Mouse (Mus musculus) liver, adult 2 months (tissue): ENCODE data around the gene Rnf130. TPM values are rescaled to one million over a fixed set of nuclear protein-coding genes. Genes with fewer than 3 reads are reported as not detected.

Source experiments
- DNase-seq: peaks from one replicate; pipeline ENCODE4 v3.0.0-alpha.2; 2011; ENCODE audit warnings: low read depth, low spot score; ENCODE audit errors: extremely low read depth
- H3K27ac ChIP-seq: fragments of 200-500 bp; replicated peaks from 2 replicates; pipeline ENCODE4 v1.5.1; 2012; ENCODE audit warnings: low read depth, mild to moderate bottlenecking, control low read depth, inconsistent platforms, low read length; ENCODE audit not compliant: insufficient read depth
- H3K27me3 ChIP-seq: fragments of 200-500 bp; 2 replicates; pipeline ENCODE4 v1.6.1; 2012; ENCODE audit warnings: mild to moderate bottlenecking, moderate library complexity, low read length, inconsistent platforms; ENCODE audit not compliant: control insufficient read depth, insufficient read depth
- H3K36me3 ChIP-seq: fragments of 200-500 bp; 2 replicates; pipeline ENCODE4 v1.6.1; 2012; ENCODE audit warnings: low read length, inconsistent platforms; ENCODE audit not compliant: control insufficient read depth, insufficient read depth
- H3K4me1 ChIP-seq: fragments of 200-500 bp; 2 replicates; pipeline ENCODE4 v1.6.1; 2011; ENCODE audit warnings: low read length; ENCODE audit not compliant: control insufficient read depth, insufficient read depth
- H3K4me3 ChIP-seq: fragments of 200-500 bp; 2 replicates; pipeline ENCODE4 v1.5.1; 2011; ENCODE audit warnings: low read depth, mild to moderate bottlenecking, control low read depth, low read length, moderate library complexity; ENCODE audit not compliant: insufficient read depth
- H3K79me2 ChIP-seq: fragments of 200-500 bp; 2 replicates; pipeline ENCODE4 v1.6.1; 2012; ENCODE audit warnings: inconsistent platforms, mild to moderate bottlenecking, low read length, moderate library complexity; ENCODE audit not compliant: control insufficient read depth, insufficient read depth
- H3K9ac ChIP-seq: fragments of 200-500 bp; 2 replicates; pipeline ENCODE4 v1.6.1; 2012; ENCODE audit warnings: low read depth, mild to moderate bottlenecking, control low read depth, inconsistent platforms, low read length
- CTCF ChIP-seq: fragments of 200-500 bp; IDR thresholded peaks from 2 replicates; pipeline ENCODE4 v1.5.1; 2011; ENCODE audit warnings: low read depth, low read length, control low read depth
- POLR2A ChIP-seq: fragments of 200-500 bp; IDR thresholded peaks from 2 replicates; pipeline ENCODE4 v1.6.1; 2011; ENCODE audit warnings: low read length, control low read depth; ENCODE audit not compliant: insufficient read depth; ENCODE audit errors: extremely low read depth
- WGBS: fragments of 180-500 bp; shearing (Covaris S2); methylation state at CpG from one replicate; pipeline ENCODE4 v1.1.7; 2018; 5-methylcytosine and 5-hydroxymethylcytosine counted together
- polyA plus RNA-seq: library from polyadenylated mRNA; depleted of rRNA; stranded (reverse); fragments of >200 nt; gene quantifications from 2 replicates; pipeline ENCODE4 v1.2.3, GENCODE M21; 2012
- total RNA-seq: library from RNA; depleted of rRNA; stranded (reverse); fragments of >200 nt; gene quantifications from 2 replicates; pipeline ENCODE4 v1.2.3, GENCODE M21; 2014

Rnf130 gene
- total and polyA plus RNA-seq, 2 experiments: 66.7 to 111 TPM

DNA sequence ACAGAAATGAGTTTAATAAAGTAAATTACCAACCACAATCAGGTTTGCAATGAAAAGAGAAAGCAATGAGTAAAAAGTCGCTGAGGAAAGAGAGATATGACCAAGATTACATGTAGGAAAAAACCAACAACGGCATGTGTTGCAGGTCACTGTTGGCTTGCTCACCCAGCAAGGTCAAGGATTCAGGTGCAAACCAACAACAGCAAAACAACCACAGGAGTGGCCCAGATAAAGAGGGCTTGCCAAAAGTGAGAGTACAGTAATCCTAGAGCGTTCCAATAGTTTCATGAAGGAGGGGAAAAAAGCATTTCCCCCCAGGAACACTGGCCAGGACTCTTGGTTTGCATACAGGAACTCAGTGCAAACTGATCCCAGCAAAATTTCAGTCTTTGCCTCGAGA is 28.7 kb upstream of the Rnf130 start:
- Histone ChIP-seq H3K9ac (no peak overlapping the region), H3K27me3 (no peaks in the 10 kb centered on the region), H3K4me1 (peaks cover 4% of the 10 kb centered on the region), H3K79me2 (no peaks in the 10 kb centered on the region), H3K36me3 (no peaks in the 10 kb centered on the region), H3K27ac (no peak overlapping the region), H3K4me3 (no peak overlapping the region)
- 22% methylated on average over 4 of the region's 4 CpGs for WGBS
- TF ChIP-seq CTCF (no peak), POLR2A (no peak)
- peak; percentile 52 for DNase-seq

DNA sequence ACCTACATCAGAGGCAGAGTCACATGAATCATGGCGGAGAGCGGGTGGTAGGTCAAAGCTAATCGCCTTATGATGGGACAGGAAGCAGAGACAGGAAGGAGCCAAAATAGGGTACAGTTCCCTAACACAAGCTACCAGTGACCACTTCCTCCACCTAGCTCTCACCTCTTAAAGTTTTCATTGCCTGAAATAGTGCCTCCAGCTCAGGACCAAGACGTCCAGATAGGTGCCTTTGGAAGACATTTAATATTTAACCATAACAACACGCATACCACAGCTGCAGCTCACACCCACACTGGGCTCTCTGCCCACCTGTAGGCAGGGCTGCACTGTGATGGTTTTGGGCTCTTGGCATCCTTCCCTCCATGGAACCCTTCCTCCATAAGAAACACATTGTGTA is 27.8 kb upstream of the Rnf130 start:
- no peak for TF ChIP-seq CTCF
- TF ChIP-seq POLR2A: no peak
- peak; percentile 27 for DNase-seq
- H3K4me3 ChIP-seq: no peak overlapping the region
- H3K4me1 ChIP-seq: peaks cover 8% of the 10 kb centered on the region
- no peak overlapping the region for H3K9ac ChIP-seq
- no peaks in the 10 kb centered on the region for H3K79me2 ChIP-seq
- H3K27ac ChIP-seq: no peak overlapping the region
- 31% methylated on average over 5 of the region's 5 CpGs for WGBS
- no peaks in the 10 kb centered on the region for H3K27me3 ChIP-seq
- no peaks in the 10 kb centered on the region for H3K36me3 ChIP-seq

DNA sequence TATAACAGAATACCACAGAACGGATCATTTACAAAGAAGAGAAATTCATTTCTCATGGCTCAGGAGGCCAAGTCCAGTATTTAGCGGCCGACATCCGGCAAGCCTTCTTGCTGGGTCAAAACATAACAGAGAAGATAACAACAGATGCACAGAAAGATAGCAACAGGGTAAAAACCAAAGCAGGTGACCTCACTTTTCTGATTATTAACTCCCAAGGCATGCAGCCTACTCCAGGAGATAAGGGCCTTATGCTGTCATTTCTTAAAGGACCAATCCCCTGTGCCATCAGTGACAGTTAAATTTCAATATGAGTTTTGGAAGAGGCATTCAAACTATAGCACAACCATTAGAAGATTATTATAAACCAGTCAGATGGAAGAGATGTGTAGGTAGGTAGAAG is 22.3 kb upstream of the Rnf130 start:
- Histone ChIP-seq H3K27ac (no peak overlapping the region), H3K36me3 (no peaks in the 10 kb centered on the region), H3K79me2 (no peaks in the 10 kb centered on the region), H3K4me1 (peaks cover 4% of the 10 kb centered on the region; the same call in 1 of the 2 replicates), H3K9ac (no peak overlapping the region), H3K4me3 (no peak overlapping the region), H3K27me3 (no peaks in the 10 kb centered on the region)
- TF ChIP-seq CTCF (no peak), POLR2A (no peak)
- DNase-seq: no peak
- 93% methylated on average over 4 of the region's 4 CpGs for WGBS

DNA sequence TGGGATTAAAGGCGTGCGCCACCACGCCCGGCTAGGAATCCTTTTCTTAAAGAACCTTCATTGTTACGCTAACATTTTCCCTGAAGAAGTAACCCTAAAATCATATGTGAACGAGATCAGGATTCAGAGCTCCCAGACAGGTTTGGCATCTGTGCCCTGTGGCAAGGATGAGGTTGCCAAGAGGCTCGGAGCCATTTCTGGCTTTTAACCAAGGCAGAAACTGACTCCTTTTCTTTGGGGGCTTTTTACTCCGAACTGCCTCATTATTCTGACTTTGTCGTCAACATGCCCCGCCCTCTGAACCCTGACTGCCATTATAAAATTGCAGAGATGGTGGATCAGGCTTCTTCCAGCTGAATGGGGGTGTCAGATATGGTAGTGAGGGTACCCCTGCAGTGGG is 17.4 kb upstream of the Rnf130 start:
- Histone ChIP-seq H3K36me3 (no peaks in the 10 kb centered on the region), H3K4me3 (no peak overlapping the region), H3K27me3 (no peaks in the 10 kb centered on the region), H3K9ac (no peak overlapping the region), H3K4me1 (0 out of 2 replicates have a peak, but pooled peaks cover 2% of the 10 kb centered on the region), H3K79me2 (no peaks in the 10 kb centered on the region), H3K27ac (no peak overlapping the region)
- WGBS: 85% methylated on average over 10 of the region's 10 CpGs
- no peak for TF ChIP-seq CTCF
- no peak for TF ChIP-seq POLR2A
- DNase-seq: no peak

DNA sequence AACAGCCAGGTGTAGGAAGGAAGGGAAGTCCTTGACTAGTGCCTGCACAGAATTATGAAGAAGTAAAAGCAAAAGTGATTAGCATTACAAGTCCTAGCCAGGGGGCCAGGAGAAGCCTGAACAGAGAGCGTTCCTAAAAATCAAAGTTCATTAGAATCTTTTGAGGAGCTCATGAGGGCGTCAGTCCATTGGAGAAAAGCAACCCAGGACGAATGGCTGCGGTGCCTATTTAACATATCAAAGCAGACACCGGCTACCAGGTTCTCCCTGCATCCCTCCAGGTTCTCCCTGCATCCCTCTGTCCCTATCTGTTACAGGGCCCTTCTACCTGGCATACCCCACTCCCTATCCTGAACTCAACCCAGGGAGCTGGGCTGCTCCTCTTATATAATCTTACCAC is 16.9 kb upstream of the Rnf130 start:
- H3K9ac ChIP-seq: no peak overlapping the region
- H3K4me1 ChIP-seq: 0 out of 2 replicates have a peak, but pooled peaks cover 2% of the 10 kb centered on the region
- H3K27me3 ChIP-seq: no peaks in the 10 kb centered on the region
- WGBS: 61% methylated on average over 5 of the region's 5 CpGs
- DNase-seq: no peak
- no peak overlapping the region for H3K4me3 ChIP-seq
- H3K27ac ChIP-seq: no peak overlapping the region
- TF ChIP-seq POLR2A: no peak
- no peak for TF ChIP-seq CTCF
- H3K36me3 ChIP-seq: no peaks in the 10 kb centered on the region
- no peaks in the 10 kb centered on the region for H3K79me2 ChIP-seq

DNA sequence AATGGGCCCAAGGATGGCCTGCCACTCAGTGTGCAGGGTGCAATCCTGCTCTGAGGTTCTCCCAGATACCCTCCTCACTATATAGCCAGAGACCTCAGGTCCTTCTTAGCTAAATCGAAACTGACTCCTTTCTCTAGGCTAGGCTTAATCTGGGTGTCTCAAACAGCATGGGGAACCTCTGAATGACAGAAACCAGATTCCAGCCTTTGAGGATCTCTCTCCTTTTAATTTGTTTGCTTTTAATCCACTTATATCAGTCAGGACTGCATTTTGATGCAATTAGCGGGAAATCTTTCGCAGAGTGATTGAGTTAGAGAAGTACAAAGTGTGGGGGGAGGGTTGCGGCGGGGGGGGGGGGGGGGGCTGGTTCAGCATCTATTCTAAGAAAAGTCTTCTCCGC is 12.1 kb upstream of the Rnf130 start:
- H3K27me3 ChIP-seq: no peaks in the 10 kb centered on the region
- DNase-seq: no peak
- H3K9ac ChIP-seq: no peak overlapping the region
- no peaks in the 10 kb centered on the region for H3K79me2 ChIP-seq
- H3K4me1 ChIP-seq: 0 out of 2 replicates have a peak, but pooled peaks cover 2% of the 10 kb centered on the region
- no peak overlapping the region for H3K27ac ChIP-seq
- no peaks in the 10 kb centered on the region for H3K36me3 ChIP-seq
- H3K4me3 ChIP-seq: no peak overlapping the region
- TF ChIP-seq POLR2A (no peak), CTCF (no peak)
- 85% methylated on average over 6 of the region's 6 CpGs for WGBS
